Mouse (Mus musculus) left cerebral cortex, postnatal 4 days (tissue): ENCODE measurements around the gene Tmem150a. TPM values are rescaled to one million over a fixed set of nuclear protein-coding genes. Genes with fewer than 3 reads are reported as not detected.

Experiments
- DNase-seq: peaks from one replicate; pipeline ENCODE4 v3.0.0-alpha.2; 2022
- intact Hi-C: fragments of 180-260 bp; cut with DNase I; formaldehyde crosslinking; loops from one replicate; pipeline ENCODE4 v1.15.1; 2025
- total RNA-seq, 2 experiments: library from RNA; stranded (reverse); gene quantifications; 2 replicates each; pipeline ENCODE4 v1.2.3; 2021

The Tmem150a gene
- total RNA-seq, 2 experiments from 2014 or later: 28.5 to 32.2 TPM

DNA sequence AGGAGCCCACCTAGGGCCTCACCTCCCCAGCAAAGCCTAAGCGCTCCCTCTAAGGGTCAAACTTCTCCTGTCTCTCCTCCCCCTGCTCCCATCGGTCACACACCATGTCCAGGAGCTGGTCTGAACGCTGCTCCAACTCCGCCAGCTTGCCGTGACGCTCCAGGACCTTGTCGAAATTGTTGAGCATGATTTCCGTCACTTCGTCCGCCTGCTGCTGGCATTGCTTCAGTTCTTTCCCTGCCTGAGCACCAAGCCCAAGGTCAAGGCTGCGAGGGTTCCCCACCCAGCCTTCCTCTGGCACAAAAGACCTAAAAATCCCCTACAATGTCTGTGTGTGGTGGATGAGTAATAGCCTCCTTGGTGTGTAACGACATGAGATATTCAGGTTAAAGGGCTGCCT is 14.8 kb downstream of the Tmem150a start:
- DNase-seq: no peak
- intact Hi-C loops: no loop called here

DNA sequence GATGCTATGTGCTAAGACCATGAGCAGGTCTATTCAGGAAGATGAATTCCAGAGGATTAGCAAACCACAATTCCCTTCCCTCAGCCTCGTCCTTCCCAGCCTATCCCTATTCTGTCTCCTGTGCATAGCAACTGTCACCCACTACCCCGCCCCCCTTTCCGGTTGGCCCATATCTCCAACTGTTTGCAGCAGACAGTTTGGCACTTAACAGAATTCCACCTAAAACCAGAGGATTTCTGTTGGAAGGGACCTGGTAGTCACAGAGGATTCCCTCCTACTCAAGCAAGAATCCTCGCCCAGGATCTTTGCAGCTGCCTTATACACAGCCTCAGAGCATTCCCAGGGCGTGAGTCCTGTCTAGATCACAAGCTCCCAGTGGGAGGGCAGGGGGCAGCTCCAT is 15.9 kb downstream of the Tmem150a start:
- no peak for DNase-seq

DNA sequence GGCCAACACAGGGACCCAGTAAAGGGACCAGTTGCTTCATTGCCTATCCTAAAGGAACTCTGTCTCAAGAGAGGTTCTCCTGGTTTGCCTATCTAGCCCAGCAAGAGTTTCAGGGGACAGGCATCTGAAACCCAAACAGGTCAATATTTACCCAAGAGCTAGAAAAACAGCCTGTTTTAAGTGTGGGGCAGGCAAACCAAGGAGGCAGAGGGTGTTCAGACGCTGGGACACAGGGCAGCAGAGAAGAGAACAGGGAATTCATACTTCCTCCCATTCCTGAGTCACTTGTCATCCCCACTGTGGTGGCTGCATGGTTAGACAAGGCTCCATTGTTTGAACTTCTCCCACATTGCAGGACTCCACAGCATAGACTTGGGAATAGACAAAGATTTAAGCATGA is 16.3 kb downstream of the Tmem150a start:
- intact Hi-C loops: no loop called here
- DNase-seq: no peak

More for the DNA sequence above, 15.9 kb downstream of the Tmem150a start:
- intact Hi-C loops: no loop called here

DNA sequence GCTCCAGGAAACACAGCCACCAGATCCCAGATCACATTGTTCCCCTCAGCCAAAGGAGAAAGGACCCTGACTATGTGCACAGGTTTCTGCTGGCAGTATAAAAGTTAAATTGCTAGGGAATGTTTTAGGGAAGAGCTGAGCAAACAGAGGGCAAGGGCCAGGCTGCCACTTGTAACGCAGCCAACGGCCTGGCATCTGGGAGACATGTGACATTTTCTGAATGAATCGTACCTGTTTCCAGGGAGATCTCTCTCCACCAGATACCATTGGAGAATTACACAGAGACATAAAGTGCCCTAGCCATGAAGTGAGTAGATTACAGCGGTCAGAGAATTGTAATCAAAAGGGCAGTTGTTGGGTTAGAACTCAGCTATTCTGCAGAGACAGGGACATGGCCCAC is 17.9 kb downstream of the Tmem150a start:
- DNase-seq: no peak
- intact Hi-C loops: no loop called here

DNA sequence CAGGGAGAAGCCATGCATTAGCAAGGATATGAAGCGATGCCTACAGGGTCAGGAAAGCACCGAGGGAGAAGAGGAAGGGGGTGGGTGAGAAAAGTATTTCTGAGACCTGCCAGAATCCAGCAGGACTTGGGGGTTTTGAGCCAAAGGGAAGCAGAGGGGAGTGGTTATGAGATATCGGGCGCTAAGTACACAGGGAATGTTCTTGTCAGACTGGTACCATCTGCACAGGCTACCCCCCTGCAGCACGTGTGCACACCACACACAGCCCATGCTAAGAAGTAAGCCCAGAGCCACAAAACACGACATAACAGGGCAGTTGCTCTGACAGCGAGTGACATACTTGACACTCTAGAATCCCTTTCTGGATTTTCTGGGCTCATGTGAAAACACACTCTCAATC is 19.0 kb downstream of the Tmem150a start:
- intact Hi-C loops: no loop called here
- no peak for DNase-seq

DNA sequence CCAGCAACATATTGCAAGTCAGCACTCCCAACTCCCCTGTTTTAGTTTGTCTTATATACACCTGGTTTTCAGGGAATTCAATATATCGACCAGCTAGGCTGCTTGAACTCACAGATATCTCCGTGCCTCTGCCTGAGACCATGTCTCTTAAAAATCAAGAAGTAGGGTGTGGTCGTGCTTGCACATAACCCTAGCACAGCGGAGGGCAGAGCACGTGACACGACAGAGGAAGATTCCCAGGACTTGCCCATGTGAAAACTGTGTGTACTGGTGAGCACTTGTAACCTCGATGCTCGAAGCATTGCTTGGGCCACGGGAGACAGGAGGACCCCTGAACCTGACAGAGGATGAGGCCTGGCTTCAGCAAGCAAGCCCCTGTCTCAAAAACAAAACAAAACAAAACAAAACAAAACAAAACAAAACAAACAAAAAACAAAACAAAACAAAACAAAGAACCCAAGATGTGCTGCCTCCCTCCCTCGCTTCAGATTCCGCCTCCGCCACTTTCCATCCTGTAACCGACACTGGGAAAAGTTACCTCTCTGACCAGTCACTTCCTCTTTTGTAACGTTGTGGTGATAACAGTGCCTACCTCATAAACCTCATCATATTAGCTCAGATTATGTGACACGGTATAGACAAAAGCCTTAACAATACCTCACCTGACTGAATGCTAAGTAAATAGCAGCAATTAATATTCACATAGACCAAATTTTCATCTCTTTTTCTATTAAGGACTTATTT is 19.7 kb downstream of the Tmem150a start:
- DNase-seq: no peak
- intact Hi-C loops: no loop called here

DNA sequence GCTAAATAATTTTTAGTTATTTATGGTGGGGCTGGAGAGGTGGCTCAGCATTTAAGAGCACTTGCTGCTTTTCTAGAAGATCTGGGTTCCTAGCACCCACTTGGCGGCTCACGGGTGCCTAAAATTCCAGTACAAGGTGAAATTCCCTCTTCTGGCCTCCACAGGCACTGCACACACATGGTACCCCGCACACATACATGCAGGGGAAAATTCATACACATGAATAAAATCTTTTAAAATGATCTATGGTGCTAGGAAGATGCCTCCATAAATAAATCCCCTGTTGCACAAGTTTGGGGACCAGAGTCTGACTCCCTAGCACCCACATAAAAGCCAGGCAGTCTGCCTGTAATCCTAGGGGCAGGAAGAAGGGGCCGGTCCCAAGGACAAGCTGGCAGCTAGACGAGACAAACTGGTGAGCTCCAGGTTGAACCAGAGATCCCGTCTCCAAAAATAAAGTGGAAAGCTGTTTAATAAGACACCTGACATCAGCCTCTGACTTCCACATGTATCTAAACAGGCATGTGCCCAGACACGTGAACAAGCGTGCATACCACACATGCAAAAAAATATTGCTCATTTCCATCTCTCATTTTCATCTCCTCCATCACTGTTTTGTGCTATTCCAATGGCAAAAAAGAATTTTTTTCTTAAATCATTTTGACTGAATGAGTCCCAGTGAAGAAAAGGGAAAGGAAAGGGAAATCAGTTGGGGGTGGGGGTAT is 23.4 kb downstream of the Tmem150a start:
- intact Hi-C loops: no loop called here
- no peak for DNase-seq

DNA sequence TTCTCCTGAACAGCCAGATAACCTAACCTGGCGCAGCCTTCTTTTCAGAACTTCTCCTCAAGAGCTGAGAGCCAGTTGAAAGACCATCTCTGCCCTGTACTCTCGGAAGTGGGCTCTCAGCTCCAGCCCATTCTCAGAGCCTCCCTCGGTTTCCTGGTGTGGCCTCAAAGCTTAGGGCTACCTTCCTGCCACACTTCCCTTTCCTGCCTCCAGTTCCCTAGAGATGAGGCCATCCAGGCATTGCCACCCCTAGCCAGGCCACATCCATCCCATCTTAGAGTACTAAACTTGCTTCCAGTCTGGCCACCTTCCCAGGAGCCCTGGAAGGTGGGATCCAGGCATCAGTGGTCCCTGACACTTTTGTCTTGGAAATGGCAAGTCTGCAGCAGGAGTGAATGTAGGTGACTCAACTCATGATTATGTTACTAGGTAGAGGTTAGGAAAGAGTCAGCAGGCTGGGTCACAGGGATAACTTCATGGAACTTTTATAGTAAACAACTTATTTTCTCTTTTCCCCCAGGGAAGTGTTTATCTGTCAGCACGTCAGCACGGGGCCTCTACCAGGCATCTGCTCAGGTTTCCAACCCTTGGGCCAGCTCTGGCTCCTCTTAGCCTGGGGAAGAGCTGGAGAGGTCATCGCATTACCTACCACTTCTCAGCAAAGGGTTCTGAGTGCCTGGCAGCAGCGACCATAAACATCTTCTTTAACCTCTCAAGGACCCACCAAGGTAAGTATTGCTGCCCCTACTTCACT is 24.3 kb downstream of the Tmem150a start:
- no peak for DNase-seq
- intact Hi-C loops: no loop called here

DNA sequence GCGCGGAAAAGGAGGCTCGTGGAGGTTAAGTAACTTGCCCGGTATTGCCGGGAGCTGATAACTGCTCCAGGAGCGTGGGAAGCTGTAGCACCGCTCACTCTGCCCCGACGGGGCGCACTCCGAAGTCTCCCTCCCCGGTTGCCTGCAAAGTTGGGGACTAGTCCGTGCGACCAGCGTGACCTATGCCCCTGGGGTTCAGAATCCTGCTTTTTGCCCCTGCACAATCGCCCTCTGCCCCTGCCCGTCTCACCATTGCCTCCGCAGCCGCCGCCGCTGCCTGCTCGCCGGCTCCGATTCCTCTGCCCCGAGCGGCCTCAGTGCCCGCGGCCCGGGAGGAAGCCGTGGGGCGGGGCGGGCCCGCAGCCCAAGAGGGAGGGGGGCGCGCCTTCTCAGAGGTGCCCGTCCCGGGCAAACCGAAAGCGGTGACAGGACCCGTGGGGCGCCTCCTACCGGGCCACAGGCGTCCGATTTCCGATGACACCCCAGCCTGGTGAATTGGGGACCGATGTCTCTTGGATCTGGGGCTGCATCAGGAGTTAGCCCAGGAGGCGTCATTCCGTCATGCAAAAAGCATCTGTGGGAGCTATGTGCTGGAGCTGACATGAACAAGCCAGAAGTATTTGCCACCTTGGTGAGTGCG is 25.0 kb downstream of the Tmem150a start, which contains the start of gene Vamp5:
Gene Vamp5 (minus strand): TSS at position 338 of the 640 bp plus-strand sequence.
- intact Hi-C loops: no loop called here
- peak; percentile 40 for DNase-seq

DNA sequence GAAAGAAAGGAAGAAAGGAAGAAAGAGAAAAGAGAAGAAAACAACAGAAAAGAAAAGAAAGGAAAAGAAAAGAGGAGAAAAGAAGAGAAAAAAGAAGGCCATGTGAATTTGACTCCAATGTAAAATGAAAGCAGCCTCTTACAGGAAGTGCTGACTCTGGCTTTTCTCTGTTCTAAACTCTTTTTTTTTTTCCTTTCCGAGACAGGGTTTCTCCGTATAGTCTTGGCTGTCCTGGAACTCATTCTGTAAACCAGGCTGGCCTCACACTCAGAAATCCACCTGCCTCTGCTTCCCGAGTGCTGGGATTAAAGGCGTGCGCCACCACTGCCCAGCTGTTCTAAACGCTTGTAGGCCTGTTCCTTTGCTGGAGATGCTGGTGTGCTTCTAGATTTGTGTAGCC is 27.2 kb downstream of the Tmem150a start:
- intact Hi-C loops: no loop called here
- no peak for DNase-seq

DNA sequence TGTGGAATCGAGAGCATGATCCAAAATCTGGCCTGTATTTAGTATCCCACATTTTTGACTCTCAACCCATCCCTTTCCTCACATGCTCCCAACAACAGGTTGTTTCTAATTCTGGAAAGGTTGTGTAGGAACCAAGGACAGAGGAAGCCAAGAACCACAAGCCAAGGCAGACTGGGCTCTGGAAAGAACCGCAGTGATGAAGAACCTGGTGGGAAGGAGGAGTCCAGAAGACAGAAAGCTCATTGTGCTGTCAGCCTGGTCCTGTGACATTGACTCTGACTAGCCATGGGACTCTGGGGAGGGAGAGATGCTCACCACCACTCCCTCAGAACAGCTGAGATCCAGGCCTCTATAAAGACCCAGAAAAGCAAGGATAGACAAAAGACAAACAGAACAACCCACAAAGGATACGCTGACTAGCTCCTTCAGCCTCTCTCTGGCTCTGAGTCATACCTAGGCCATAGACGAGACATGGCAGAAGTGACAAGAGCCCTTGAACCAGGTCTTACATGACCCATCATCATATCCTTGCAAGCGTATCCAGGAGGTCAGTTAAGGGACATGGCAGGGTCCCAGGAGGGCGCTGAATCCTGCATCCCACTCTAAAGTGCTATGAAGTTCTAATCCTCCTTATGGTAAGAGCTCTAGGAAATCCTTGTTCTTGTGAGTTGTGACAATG is 28.0 kb downstream of the Tmem150a start:
- intact Hi-C loops: no loop called here
- no peak for DNase-seq

DNA sequence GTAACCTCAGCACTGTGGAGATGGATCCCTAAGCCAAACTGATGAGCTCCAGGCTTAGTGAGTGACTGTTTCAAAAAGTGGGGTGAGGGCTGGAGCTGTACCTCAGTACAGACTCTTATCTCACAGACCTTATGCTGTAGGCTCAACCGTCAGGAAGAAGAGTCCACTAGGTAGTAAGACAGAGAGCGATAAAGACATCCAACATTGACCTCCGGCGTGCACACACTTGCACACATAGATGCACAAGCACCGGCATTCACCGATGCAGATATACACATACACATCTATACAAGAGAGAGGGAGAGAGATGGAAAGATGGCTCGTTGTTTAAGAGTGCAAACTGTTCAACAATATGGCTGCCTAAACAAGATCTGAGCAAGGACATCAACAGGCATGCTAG is 28.7 kb downstream of the Tmem150a start:
- intact Hi-C loops: no loop called here
- no peak for DNase-seq

DNA sequence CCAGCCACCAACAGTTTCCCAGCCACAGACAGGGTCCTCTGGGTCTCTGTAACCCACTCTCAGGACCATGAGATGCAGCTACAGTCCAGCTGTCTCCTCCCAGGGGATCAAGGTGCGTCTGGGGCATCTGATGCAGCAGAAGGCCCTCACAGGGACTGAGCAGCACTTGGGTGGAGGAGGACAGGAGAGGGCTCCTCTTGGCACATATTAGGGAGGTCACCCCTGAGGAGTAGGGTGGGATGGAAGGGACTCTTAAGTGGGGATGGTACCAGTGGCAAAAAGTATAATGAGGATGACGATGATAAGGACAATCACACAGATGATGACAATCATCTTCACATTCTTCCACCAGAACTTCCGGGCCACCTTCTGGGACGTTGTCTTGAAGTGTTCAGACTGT is 30.0 kb downstream of the Tmem150a start:
- intact Hi-C loops: no loop called here
- DNase-seq: no peak

DNA sequence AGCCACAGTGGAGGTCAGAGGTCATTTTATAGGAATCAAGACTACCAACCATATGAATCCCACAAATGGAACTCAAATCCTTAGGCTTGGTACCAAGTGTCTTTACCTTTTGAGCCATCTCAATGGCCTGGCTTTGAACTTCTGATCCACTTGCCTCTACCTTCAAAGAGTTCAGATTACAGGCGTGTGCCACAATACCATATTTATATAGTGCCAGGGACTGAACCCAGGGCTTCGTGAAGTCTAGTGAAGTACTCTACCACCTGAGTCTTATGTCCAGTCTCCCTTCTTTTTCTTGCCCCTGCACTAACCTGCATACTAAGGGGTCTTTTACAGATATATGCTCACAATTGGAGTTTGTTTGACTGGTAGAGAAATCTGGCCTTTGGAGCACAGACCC is 31.3 kb downstream of the Tmem150a start:
- no peak for DNase-seq
- intact Hi-C loops: no loop called here

DNA sequence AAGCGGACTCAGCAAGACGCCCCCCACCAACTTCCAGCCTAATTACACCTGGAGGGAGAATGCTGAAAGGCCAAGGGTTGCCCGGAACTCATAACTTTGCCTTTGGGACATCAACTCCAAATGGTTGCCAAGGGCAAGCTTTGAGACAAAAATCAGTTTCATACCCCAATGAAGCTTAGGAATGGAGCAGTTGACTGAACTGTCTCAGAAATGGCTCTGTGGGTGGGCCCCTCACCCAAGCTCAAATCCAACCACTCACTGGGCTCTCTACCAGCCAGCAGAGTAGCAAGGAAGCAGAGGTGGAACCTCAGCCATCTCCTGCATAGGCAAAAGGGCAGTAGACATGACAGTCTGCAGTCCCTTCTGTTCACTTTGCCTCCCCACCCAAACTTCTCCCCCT is 32.6 kb downstream of the Tmem150a start:
- intact Hi-C loops: no loop called here
- no peak for DNase-seq

DNA sequence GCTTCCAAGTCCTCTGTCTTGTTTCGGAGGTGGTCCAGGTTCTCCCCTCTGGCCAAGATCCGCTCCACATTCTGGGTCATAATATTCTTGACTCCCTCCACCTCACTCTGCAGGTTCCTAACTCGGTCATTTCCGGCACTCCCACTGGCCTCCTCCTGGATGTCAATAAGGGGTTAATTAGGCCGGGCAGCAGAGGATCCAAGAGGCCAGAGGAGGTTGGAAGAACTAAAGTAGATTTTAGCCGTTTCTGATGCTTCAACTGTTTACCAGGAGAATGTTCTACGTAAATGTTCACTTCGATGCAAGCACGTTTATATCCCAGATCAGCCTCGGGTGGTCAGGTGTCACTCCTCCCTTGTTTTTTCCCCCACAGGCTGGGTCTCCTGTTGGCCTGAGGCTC is 33.0 kb downstream of the Tmem150a start:
- intact Hi-C loops: no loop called here

DNA sequence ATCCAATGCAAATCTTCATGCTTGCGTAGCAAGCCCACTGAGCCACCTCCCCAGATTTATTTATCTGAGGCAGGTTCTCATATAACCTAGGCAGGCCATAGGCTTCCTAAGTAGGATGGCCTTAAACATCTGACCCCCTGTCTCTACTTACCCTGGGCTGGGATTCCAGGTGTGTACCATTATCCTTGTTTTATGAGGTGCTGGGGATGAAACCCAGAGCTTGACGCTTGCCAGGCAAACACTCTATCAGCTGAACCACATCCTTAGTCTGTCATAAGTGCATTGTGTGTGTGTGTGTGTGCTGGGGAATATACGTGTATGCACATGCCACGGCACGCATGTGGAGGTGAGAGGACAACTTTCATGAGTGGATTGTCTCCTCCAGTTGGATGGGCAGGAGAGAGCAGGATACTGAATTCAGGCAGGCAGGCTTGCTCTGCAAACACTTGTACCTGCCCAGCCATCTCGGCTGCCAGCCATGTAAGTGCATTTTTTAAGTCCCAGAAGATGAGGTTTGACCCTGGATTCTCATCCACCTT is 33.6 kb downstream of the Tmem150a start:
- intact Hi-C loops: no loop called here
- DNase-seq: no peak

More for the DNA sequence above, 33.0 kb downstream of the Tmem150a start:
- DNase-seq: no peak

DNA sequence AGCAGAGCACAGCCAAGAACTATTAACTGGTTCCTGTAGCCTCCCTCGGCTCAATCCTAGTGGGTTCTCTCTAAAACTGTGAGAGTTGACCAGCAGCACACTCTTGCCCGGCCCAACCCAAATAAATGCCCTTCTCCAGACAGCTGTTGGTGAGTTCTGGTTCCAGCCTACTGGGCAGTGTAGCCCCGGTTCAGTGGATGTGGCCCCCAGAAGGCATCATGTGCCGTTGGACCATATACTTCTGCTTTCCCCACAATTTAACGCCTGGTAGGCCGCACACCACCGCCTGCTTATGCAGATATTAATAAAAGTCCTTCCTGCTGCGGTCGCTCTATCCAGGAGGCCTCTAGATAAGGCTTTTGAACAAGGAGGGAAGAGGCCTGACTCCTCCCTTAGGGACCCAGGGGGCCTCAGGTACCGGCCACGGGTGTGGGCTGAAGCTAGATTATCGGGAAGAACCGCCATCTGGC is 34.3 kb downstream of the Tmem150a start:
- intact Hi-C loops: no loop called here
- no peak for DNase-seq

DNA sequence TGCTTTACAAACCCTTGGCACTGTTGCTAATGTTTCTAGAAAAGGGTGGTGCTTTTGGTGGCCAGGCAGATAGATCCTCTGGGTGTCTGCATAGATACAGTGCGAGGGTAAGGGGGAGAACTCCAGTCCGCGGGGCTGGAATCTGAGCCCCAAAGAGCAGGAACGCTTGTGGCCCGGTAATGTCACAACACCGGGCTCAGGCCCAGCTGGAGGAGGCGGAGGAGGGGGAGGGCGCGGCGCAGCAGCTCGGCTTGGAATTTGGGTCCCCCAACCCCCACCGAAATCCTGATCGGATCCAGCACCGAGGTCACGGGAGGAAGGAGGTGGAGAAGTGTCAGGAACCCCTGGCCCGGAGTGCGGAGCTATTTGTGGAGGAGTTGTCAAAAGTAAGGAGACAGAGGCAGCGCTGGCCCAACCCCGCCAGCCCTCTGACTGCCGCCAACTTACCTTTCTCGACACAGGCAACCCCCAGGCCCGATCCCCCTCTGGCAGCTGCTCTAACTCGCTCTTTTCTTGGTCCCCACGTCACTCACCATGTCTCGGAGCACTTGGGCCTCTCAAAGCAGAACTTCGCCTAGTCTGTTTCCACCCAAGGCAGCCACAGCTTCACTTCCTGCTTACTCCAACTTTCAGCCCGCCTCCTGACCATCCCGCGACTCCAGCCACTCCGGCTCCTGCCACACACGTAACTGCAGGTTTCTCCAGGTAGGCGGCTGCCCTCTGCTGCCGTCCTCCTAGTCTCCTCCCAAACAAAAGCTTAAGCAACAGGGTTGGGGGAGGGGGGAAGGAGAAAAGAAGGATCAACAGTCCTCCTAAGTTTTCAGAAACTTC is 34.9 kb downstream of the Tmem150a start, which contains the start of gene Vamp8:
Gene Vamp8 (minus strand): TSS at position 763 of the 831 bp plus-strand sequence.
- DNase-seq: peak; percentile 26
- intact Hi-C loops: no loop called here
